Mouse (Mus musculus): Measurements from ENCODE around the gene Sh3bp5.

Sh3bp5 gene

DNA sequence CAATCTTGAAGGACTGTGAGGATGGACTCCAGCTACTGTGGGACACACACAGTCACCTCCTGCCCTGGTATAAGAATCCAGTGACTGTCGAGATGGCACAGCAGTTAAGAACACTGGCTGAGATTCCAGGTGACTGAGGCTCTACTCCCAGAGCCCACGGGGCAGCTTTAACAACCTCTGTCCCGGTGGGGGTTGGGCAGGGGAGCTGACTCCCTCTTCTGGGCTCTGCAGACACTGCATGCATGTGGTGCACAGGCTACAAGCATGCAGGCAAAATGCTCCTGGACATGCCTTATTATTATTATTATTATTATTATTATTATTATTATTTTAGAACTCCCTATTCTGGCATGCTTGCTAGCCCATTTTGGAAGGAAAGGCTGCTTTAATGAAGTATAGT, 4.4 kb upstream of the Sh3bp5 start:
- Histone ChIP-seq H3K36me3 (ENCODE audit: control insufficient read depth, insufficient read depth, low read length, poor library complexity, severe bottlenecking) (no peaks in the 10 kb centered on the region), H3K27me3 (ENCODE audit: control insufficient read depth, insufficient read depth, low read length, poor library complexity, severe bottlenecking) (no peaks in the 10 kb centered on the region)
- no peak for DNase-seq (ENCODE audit: low read depth, low spot score)

DNA sequence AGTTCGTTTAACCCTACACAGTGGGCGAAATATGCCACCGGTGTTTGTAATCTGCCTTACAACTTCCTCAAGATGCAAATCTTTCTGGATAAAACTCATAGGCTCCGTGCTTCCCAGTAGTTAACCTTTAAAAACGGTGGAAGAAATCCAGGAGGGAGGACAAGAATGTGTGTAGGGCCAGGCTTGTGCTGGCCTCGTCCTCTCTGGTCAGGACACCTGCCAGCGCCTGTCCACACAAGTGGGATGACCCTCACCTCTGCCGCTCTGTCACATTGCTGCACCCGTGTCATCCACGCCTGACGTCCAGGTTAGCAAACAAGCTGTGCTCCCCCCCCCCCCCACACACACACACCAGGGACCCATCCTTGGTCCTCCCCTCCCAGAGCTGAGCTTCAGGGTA, 3.4 kb upstream of the Sh3bp5 start:
- H3K36me3 ChIP-seq (ENCODE audit: control insufficient read depth, insufficient read depth, low read length, poor library complexity, severe bottlenecking): no peaks in the 10 kb centered on the region
- DNase-seq (ENCODE audit: low read depth, low spot score): no peak
- no peaks in the 10 kb centered on the region for H3K27me3 ChIP-seq (ENCODE audit: control insufficient read depth, insufficient read depth, low read length, poor library complexity, severe bottlenecking)

DNA sequence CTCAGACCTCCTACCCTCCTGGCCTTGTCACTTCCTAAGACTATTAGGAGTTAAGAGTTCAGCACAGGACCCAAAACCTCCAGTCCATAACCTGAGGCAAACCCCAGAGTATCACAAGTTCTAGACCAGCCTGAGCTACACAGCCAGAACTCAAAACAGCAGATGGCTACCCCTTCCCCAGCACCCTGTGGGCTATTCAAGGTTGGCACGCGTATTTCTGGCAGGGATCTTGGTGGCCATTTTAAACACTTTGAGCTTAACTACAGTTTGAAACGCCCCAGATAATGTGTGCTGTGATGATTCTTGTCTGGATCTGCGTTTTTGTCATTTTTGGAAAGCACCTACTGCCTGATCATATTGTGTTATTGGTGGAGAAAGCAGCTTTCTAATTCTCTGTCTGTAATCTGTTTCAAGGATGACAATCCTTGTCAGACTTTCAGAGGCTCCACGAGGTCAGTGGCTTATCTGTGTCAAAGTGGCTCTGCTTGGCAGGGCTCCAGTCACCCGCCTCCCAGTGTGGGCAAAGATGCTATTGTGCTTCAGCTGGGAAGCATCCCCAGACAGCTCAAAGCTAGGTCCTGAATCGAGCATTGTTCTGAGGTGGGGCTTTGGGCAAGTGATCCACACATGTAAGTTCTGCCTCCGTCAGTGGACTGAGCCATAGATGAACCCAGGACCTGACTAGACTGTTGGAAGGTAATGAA, 2.1 kb upstream of the Sh3bp5 start:
- Histone ChIP-seq H3K27me3 (ENCODE audit: control insufficient read depth, insufficient read depth, low read length, poor library complexity, severe bottlenecking) (no peaks in the 10 kb centered on the region), H3K36me3 (ENCODE audit: control insufficient read depth, insufficient read depth, low read length, poor library complexity, severe bottlenecking) (no peaks in the 10 kb centered on the region)
- no peak for DNase-seq (ENCODE audit: low read depth, low spot score)

DNA sequence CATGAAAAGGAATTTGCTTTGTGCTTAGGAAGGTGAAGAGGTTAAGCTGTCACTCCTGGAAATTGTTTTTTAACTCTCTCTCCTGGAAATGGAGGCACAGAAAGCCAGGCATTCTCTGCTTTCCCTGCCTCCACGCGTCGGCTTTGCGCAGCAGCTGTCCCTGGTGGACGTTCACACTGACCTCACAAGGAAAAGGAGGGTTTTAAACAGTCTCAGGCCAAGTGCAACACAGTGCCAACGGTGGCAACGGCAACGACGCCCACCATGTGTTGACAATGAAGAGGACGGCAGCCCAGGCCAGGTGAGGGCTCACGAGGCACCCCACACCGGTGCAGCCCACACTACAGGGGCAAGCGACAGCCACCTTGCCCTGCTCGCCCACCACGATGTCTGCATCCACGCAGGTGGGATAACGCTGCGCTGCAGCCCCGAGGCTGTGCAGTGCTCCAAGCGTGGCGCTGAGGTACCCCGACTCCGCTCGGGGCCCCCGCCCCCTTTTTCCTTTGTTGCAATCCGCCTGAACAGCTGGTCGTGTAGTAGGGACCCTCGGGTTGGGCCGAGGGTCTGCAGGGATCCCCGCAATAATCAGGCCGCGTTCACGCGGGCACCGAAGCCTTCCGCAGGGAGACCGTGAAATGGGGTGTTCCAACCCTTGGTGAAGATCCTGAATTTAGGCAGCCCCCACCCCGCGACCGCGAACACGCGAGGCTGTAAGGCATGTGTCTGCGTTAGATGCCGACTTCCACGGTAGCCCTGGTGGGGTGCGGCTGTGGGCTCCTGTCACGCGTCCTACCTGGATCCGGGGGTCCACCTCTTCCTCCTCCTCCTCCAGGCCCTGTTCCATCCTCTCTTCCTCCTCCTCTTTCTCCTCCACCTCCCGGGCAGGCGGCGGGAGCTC, 611 bp downstream of the Sh3bp5 start:
- DNase-seq (ENCODE audit: low read depth, low spot score): no peak
- peaks cover 8% of the 10 kb centered on the region for H3K36me3 ChIP-seq (ENCODE audit: control insufficient read depth, insufficient read depth, low read length, poor library complexity, severe bottlenecking)
- no peaks in the 10 kb centered on the region for H3K27me3 ChIP-seq (ENCODE audit: control insufficient read depth, insufficient read depth, low read length, poor library complexity, severe bottlenecking)

DNA sequence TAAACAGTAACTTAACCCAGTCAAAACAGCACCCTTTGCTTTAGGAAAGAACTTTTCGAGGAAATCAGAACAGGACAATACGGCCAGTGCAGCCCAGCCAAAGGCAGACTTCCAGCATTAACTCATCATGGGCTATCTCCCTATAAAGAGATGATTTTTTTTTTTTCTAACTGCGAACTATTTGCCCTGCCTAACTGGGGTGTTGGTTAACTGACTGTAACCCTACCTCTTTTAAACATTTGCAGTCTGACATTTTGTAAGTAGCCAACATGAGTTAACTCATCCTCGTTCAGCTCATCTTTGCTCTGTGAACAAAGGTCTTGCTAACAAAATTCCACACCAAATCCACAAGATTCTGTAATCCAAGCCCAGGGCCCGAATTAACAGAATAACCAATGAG, 1.5 kb downstream of the Sh3bp5 start:
- DNase-seq (ENCODE audit: low read depth, low spot score): no peak
- H3K36me3 ChIP-seq (ENCODE audit: control insufficient read depth, insufficient read depth, low read length, poor library complexity, severe bottlenecking): peaks cover 11% of the 10 kb centered on the region
- no peaks in the 10 kb centered on the region for H3K27me3 ChIP-seq (ENCODE audit: control insufficient read depth, insufficient read depth, low read length, poor library complexity, severe bottlenecking)

DNA sequence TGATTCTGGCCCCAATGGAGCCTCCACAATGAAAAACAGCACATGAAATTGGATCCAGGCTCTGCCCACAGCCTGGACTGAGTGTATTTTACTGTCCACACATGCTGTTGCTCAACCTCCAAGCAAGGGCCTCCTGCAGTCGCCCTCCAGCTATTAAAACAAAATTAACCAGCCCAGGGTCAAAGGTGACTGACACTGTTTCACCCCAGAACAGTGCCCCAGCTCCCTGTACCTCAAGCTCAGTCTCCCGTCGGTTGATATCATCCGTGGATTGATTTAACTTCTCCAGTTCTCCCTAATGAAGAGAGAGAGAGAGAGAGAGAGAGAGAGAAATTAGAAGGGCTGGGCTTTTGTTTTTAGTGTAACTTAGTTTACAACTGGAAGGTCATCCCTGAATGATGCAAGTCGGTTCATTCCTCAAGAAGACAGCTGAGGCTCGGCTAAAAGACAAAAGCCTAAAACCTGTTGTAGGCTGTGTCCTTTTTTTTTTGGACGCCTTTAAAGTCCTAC, 2.0 kb downstream of the Sh3bp5 start:
- peaks cover 12% of the 10 kb centered on the region for H3K36me3 ChIP-seq (ENCODE audit: control insufficient read depth, insufficient read depth, low read length, poor library complexity, severe bottlenecking)
- H3K27me3 ChIP-seq (ENCODE audit: control insufficient read depth, insufficient read depth, low read length, poor library complexity, severe bottlenecking): no peaks in the 10 kb centered on the region
- no peak for DNase-seq (ENCODE audit: low read depth, low spot score)

DNA sequence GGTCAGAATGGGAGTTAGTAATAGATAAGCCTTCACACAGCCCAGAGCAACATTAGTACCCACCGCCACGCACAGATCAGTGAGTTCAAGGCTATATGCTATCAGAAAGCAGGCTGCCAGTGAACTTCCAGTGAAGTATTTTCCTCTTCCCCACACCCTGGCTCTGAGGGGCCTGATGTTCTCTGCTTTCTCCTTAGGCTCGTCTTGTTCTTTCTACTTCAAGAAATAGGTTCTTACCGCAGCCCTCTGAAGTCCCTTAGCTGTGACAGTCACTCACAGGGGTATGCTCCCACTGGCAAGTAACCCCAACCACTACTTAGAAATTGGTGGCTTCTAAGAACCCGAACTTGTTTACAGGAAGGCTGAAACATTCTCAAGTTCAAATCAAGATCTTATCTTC, 2.8 kb downstream of the Sh3bp5 start:
- no peak for DNase-seq (ENCODE audit: low read depth, low spot score)
- Histone ChIP-seq H3K36me3 (ENCODE audit: control insufficient read depth, insufficient read depth, low read length, poor library complexity, severe bottlenecking) (peaks cover 13% of the 10 kb centered on the region), H3K27me3 (ENCODE audit: control insufficient read depth, insufficient read depth, low read length, poor library complexity, severe bottlenecking) (no peaks in the 10 kb centered on the region)

DNA sequence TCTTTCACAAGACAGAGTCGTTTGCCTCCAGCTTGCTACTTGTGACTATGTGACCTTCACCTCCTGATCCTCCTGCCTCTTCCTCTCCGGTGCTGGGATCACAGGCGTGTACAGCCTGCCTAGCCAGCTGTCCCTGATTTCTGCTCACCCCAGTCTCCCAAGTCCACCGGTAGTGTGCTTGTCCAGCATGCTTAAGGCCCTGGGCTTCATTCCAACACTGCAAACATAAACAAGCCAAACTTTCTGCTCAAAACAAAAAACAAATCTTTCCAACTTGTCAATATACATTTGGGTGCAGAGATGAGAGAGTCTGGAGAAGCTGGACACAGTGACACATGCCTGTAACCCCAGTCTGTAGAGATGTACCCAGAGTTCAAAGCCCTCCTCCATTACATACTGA, 3.5 kb downstream of the Sh3bp5 start:
- H3K36me3 ChIP-seq (ENCODE audit: control insufficient read depth, insufficient read depth, low read length, poor library complexity, severe bottlenecking): peaks cover 13% of the 10 kb centered on the region
- DNase-seq (ENCODE audit: low read depth, low spot score): no peak
- H3K27me3 ChIP-seq (ENCODE audit: control insufficient read depth, insufficient read depth, low read length, poor library complexity, severe bottlenecking): no peaks in the 10 kb centered on the region

DNA sequence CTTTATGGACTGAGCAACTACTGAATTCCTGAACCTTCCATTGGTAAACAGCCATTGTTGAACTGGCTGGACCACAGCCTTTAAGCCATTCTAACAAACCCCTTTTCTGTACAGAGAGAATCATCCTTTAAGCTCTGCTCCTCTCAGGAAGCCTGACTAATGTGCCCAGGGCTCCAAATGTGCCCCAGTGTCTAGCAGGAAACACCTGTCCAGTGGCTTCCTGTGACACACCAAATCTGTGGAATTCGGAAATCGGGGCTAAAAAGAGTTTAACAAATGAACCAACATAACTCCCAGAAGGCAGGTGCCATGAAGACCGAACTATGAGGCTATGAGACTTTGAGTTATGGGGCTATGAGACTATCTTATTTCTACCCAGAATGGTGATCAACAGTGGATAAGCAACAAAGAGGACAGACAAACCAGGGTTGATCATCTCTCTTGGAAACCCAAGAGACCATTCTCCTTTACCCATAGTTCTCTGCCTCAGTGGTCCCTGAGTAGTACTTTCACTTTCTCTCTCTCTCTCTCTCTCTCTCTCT, 4.0 kb downstream of the Sh3bp5 start:
- no peak for DNase-seq (ENCODE audit: low read depth, low spot score)

DNA sequence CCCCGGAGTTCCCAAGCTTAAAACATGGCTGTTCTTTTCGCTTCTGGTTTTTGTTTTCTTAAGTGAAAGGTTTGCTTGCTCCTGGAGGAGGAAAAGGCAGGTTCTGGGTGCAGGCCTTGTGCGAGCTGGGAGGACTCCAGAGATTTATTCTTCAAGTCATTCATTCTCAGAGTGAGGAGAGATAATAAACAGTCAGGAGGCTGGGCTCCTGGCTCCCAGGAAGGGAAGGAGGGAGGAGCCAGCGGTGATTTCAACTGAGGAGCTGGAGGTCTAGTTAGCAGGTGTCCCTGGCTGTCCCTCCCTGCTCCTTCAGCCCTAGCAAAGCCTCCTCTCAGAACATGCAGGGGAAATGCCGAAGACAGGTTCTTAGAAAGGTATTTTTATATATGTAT, 6.9 kb downstream of the Sh3bp5 start:
- no peak for DNase-seq (ENCODE audit: low read depth, low spot score)

More for the DNA sequence above, 4.0 kb downstream of the Sh3bp5 start:
- H3K36me3 ChIP-seq (ENCODE audit: control insufficient read depth, insufficient read depth, low read length, poor library complexity, severe bottlenecking): peaks cover 13% of the 10 kb centered on the region
- H3K27me3 ChIP-seq (ENCODE audit: control insufficient read depth, insufficient read depth, low read length, poor library complexity, severe bottlenecking): no peaks in the 10 kb centered on the region

DNA sequence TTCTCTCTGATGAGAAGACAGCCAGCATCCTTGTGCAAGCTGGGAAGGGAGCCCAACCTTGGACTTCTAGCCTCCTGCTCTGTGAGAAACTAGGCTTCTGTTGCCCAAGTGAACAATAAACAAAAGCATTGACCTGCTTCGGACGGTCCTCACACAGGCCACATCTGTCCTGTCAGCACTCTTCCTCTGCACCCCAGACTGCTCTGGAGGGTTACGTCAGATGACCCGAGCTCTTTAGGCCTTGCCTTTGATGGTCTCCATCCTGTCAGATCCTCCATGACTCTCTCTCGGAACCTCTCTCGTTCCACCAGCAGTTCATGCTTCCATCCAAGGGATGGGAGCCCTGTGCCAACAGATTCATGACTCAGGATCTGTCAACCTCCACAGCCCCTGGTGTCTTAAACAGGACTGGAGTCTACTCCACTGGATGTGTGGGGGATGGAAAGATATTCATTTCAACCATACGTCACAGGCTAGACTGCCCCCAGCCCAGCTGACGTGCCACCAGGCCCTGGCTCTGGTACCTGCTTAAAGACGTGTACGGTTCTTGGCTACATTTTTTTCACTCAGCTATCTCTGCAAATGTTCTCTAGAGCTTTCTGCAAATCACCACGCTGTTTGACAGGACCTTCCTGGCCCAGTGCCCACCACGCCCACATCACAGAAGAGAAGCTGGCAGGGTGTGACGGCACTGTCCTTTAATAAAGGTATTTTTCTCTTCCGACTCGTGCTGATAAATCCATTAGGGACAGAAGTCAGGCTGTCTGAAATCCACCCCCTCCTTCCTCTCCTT, 7.5 kb downstream of the Sh3bp5 start:
- Histone ChIP-seq H3K36me3 (ENCODE audit: control insufficient read depth, insufficient read depth, low read length, poor library complexity, severe bottlenecking) (peaks cover 26% of the 10 kb centered on the region), H3K27me3 (ENCODE audit: control insufficient read depth, insufficient read depth, low read length, poor library complexity, severe bottlenecking) (no peaks in the 10 kb centered on the region)
- DNase-seq (ENCODE audit: low read depth, low spot score): no peak

More for the DNA sequence above, 6.9 kb downstream of the Sh3bp5 start:
- Histone ChIP-seq H3K36me3 (ENCODE audit: control insufficient read depth, insufficient read depth, low read length, poor library complexity, severe bottlenecking) (peaks cover 22% of the 10 kb centered on the region), H3K27me3 (ENCODE audit: control insufficient read depth, insufficient read depth, low read length, poor library complexity, severe bottlenecking) (no peaks in the 10 kb centered on the region)

DNA sequence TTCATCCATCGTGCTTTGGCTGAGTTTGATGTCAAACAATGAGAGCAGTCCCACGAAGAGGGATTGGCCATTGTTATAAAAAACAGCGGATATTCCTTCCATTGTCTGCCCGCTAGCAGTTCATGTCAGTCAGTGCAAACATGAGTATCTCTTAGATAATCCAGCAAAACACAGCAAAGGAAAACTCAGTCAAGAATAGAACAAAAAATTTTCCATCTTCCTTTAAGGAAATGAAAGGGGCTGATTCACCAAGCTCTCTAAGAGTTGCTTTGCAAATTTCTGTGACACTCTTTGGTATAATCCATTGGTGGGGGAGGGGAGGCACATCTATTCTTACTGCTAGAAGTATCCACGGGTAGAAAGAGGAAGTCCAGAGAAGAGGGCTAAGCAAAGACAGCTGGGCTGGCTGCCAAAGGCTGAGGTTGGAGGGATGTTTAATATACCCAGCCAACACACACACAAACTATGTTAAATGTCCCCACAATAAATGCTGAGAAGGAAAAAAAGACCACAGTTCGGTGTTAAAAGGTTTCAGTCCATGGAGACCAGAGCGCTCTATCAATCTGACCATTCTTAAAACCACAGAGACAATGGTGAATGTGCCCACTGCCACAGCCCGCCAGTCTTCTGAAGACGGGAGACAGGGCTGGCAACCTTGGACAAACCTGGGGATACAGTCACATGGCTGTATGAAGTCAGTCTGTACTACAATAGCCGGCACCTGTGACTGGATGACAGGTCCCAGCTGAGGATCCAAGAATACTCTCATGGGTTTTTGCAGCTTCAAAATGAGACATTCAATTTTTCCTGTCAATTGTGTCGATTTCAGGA, 12.7 kb downstream of the Sh3bp5 start:
- Histone ChIP-seq H3K27me3 (ENCODE audit: control insufficient read depth, insufficient read depth, low read length, poor library complexity, severe bottlenecking) (no peaks in the 10 kb centered on the region), H3K36me3 (ENCODE audit: control insufficient read depth, insufficient read depth, low read length, poor library complexity, severe bottlenecking) (peaks cover 23% of the 10 kb centered on the region)
- DNase-seq (ENCODE audit: low read depth, low spot score): peak; percentile 90

DNA sequence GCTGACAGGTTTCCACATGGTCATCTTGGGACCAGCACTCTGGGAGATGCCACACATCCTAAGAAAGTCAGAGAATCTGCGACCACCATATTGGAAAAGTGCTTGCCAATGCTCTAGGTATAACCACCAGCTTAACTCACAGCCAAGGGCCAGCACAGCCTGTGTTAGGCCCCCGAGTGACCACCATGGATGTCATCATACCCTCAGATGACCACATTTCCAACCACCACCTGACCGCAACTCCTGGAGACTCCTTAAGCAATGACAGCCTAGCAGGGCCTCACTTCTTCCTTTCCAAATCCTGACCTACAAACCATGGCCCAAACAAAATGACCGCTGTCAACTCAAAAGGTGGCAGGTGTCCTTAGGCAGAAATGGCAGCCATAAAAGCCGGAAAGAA, 13.5 kb downstream of the Sh3bp5 start:
- no peak for DNase-seq (ENCODE audit: low read depth, low spot score)
- Histone ChIP-seq H3K36me3 (ENCODE audit: control insufficient read depth, insufficient read depth, low read length, poor library complexity, severe bottlenecking) (peaks cover 23% of the 10 kb centered on the region), H3K27me3 (ENCODE audit: control insufficient read depth, insufficient read depth, low read length, poor library complexity, severe bottlenecking) (no peaks in the 10 kb centered on the region)
